In genomic region chr3:98582622-98583021, GRCm38 (mm10) we compare ENCODE assay signal across 25 mouse cellular contexts. TPM values are rescaled to one million over a fixed set of nuclear protein-coding genes. Genes with fewer than 3 reads are reported as not detected.
"Had no signal": no experiment of that assay in that cellular context is flagged by ENCODE, and none has a peak within 500 bp of the region (broad histone marks: within the 10 kb centered on the region; RNA-seq: fewer than 3 reads in every experiment).

No protein-coding gene starts in this region.

RNA-seq across cellular contexts. Expression of gene Gm10681, which starts 6.0 kb away (rescaled TPM):
- polyA plus RNA-seq: limb, embryonic 10.5 days; limb, embryonic 11.5 days; limb, embryonic 12.5 days; limb, embryonic 13.5 days; limb, embryonic 14.5 days; limb, embryonic 15.5 days; liver, adult 2 months; lung, adult 2 months; lung, embryonic 14.5 days; lung, embryonic 16.5 days; lung, postnatal 0 days; macrophage; midbrain, embryonic 10.5 days; midbrain, embryonic 11.5 days; midbrain, embryonic 12.5 days; midbrain, embryonic 13.5 days; midbrain, embryonic 14.5 days; midbrain, embryonic 15.5 days; midbrain, embryonic 16.5 days; midbrain, postnatal 0 days; myocyte; neural tube, embryonic 11.5 days; neural tube, embryonic 12.5 days had no signal

RNA-seq across cellular contexts. Expression of gene Hsd3b5, which starts 47.4 kb away (rescaled TPM):
- polyA plus RNA-seq: limb, embryonic 10.5 days; limb, embryonic 11.5 days; limb, embryonic 12.5 days; limb, embryonic 13.5 days; limb, embryonic 14.5 days; limb, embryonic 15.5 days; liver, embryonic 11.5 days; lung, adult 2 months; lung, embryonic 14.5 days; lung, embryonic 15.5 days; lung, embryonic 16.5 days; lung, postnatal 0 days; macrophage; midbrain, embryonic 10.5 days; midbrain, embryonic 11.5 days; midbrain, embryonic 12.5 days; midbrain, embryonic 13.5 days; midbrain, embryonic 14.5 days; midbrain, embryonic 16.5 days; midbrain, postnatal 0 days; myocyte; neural tube, embryonic 11.5 days; neural tube, embryonic 12.5 days had no signal
